Mouse (Mus musculus): ENCODE data around the gene Ppih. TPM values are rescaled to one million over a fixed set of nuclear protein-coding genes. Genes with fewer than 3 reads are reported as not detected.

The Ppih gene
- polyA plus RNA-seq, 1 experiment from 2014 or later, result 88.6 TPM

Other genes starting within 250 kb of the Ppih start
- 98.6 and 98.8 TPM in 2 replicates for gene Slc2a1, start 211.8 kb downstream of the Ppih start, polyA plus RNA-seq (2015; fragmentation: Nextera tagmentation; extraction: Ambion mirVana)
- 9.5 and 9.8 TPM in 2 replicates for gene Zfp691, start 146.4 kb downstream of the Ppih start, polyA plus RNA-seq (2015; fragmentation: Nextera tagmentation; extraction: Ambion mirVana)
- gene Ermap, start 130.5 kb downstream of the Ppih start, polyA plus RNA-seq (2015; fragmentation: Nextera tagmentation; extraction: Ambion mirVana), result 1.4 and 1.8 TPM in 2 replicates
- 121 and 125 TPM in 2 replicates for gene Svbp, start 125.2 kb downstream of the Ppih start, polyA plus RNA-seq (2015; fragmentation: Nextera tagmentation; extraction: Ambion mirVana)
- gene Tmem269, start 102.3 kb downstream of the Ppih start, polyA plus RNA-seq (2015; fragmentation: Nextera tagmentation; extraction: Ambion mirVana), result not detected in 2 replicates
- 31.1 and 33.7 TPM in 2 replicates for gene AU022252, start 87.8 kb downstream of the Ppih start, polyA plus RNA-seq (2015; fragmentation: Nextera tagmentation; extraction: Ambion mirVana)
- 35.8 and 36.0 TPM in 2 replicates for gene P3h1, start 87.6 kb downstream of the Ppih start, polyA plus RNA-seq (2015; fragmentation: Nextera tagmentation; extraction: Ambion mirVana)
- 22.4 and 24.4 TPM in 2 replicates for gene Cldn19, start 65.1 kb downstream of the Ppih start, polyA plus RNA-seq (2015; fragmentation: Nextera tagmentation; extraction: Ambion mirVana)
- 494 and 555 TPM in 2 replicates for gene Ybx1, start 25.9 kb downstream of the Ppih start, polyA plus RNA-seq (2015; fragmentation: Nextera tagmentation; extraction: Ambion mirVana)
- gene Ccdc30, start 95.0 kb upstream of the Ppih start, polyA plus RNA-seq (2015; fragmentation: Nextera tagmentation; extraction: Ambion mirVana), result 7.5 TPM in 2 replicates
- 49.0 and 52.8 TPM in 2 replicates for gene Ppcs, start 101.9 kb upstream of the Ppih start, polyA plus RNA-seq (2015; fragmentation: Nextera tagmentation; extraction: Ambion mirVana)
- 0.75 and 0.87 TPM in 2 replicates for gene Zmynd12, start 102.3 kb upstream of the Ppih start, polyA plus RNA-seq (2015; fragmentation: Nextera tagmentation; extraction: Ambion mirVana)
- gene Rimkla, start 172.1 kb upstream of the Ppih start, polyA plus RNA-seq (2015; fragmentation: Nextera tagmentation; extraction: Ambion mirVana), result 1.8 and 2.2 TPM in 2 replicates
- gene Foxj3, start 216.5 kb upstream of the Ppih start, polyA plus RNA-seq (2015; fragmentation: Nextera tagmentation; extraction: Ambion mirVana), result 25.4 and 27.8 TPM in 2 replicates
- gene Frg2f1, start 219.0 kb upstream of the Ppih start, polyA plus RNA-seq (2015; fragmentation: Nextera tagmentation; extraction: Ambion mirVana), result 4.5 and 5.4 TPM in 2 replicates

Data from kidney, embryonic 16.5 days (tissue).